Mouse (Mus musculus) limb, embryonic 12.5 days (tissue): ENCODE measurements around the gene Wwox. TPM values are rescaled to one million over a fixed set of nuclear protein-coding genes. Genes with fewer than 3 reads are reported as not detected.

Source experiments
- ATAC-seq: fragments of 200-750 bp; cut with Nextera tagmentation; 2 replicates; pipeline ENCODE4 v1.8.0; 2017; ENCODE audit warnings: low read depth, moderate TSS enrichment; ENCODE audit not compliant: insufficient number of reproducible peaks, insufficient read depth, low FRiP score, low TSS enrichment
- H3K27ac ChIP-seq: fragments of 300-500 bp; sonication (generic); 2 replicates; pipeline ENCODE4 v1.5.1; 2016; ENCODE audit warnings: mild to moderate bottlenecking, moderate library complexity
- H3K27me3 ChIP-seq: fragments of 300-500 bp; sonication (generic); 2 replicates; pipeline ENCODE4 v1.6.1; 2016; ENCODE audit warnings: mild to moderate bottlenecking, moderate library complexity
- H3K36me3 ChIP-seq: fragments of 300-500 bp; sonication (generic); 2 replicates; pipeline ENCODE4 v1.6.1; 2016; ENCODE audit warnings: mild to moderate bottlenecking, moderate library complexity
- H3K4me1 ChIP-seq: fragments of 300-500 bp; sonication (generic); replicated peaks from 2 replicates; pipeline ENCODE4 v1.6.1; 2016
- H3K4me2 ChIP-seq: fragments of 300-500 bp; sonication (generic); 2 replicates; pipeline ENCODE4 v1.6.1; 2016; ENCODE audit warnings: mild to moderate bottlenecking, moderate library complexity
- H3K4me3 ChIP-seq: fragments of 300-500 bp; sonication (generic); replicated peaks from 2 replicates; pipeline ENCODE4 v1.5.1; 2016; ENCODE audit warnings: mild to moderate bottlenecking
- H3K9ac ChIP-seq: fragments of 300-500 bp; sonication (generic); replicated peaks from 2 replicates; pipeline ENCODE4 v1.6.1; 2016; ENCODE audit warnings: mild to moderate bottlenecking, moderate library complexity
- H3K9me3 ChIP-seq: fragments of 300-500 bp; sonication (generic); 2 replicates; pipeline ENCODE4 v1.6.1; 2016; ENCODE audit warnings: mild to moderate bottlenecking, moderate library complexity
- WGBS: fragments of 180-500 bp; shearing (Covaris S2); methylation state at CpG from one replicate; pipeline ENCODE4 v1.1.7; 2016; 5-methylcytosine and 5-hydroxymethylcytosine counted together
- polyA plus RNA-seq: library from polyadenylated mRNA; unstranded; fragments of >200 nt; fragmentation: Nextera tagmentation; extraction: Ambion mirVana; gene quantifications from 2 replicates; pipeline ENCODE4 v1.2.1, GENCODE M21; 2016

Wwox gene
- polyA plus RNA-seq, 1 experiment from 2014 or later: 10.2 TPM

DNA sequence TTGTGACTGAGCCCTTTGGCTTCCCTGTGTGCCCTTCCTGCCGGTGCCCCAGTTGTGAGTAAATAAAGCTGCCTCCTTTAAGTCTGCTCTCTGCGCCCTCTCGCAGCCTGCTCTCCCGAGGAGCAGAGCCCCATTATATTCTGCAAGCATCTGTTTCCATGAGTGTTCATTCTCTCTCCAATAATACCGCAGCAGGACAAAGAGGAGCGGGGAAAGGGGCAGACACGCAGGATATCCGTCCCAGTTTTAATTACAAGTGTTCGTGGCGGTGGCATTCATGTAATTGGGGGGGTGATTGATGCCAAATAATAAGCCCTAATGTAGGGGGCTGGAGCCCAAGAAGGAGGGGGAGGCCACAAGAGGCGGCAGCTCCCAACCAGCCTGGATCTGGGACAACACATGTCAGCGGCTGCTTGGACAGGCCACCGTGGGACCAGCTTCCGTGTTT is 734.2 kb downstream of the Wwox start:
- WGBS: 41% methylated on average over 14 of the region's 14 CpGs
- no peak overlapping the region for H3K4me3 ChIP-seq
- peak overlapping the region; percentile 39 for H3K4me2 ChIP-seq
- H3K27me3 ChIP-seq: peaks cover 15% of the 10 kb centered on the region; the same call in 1 of the 2 replicates
- H3K9ac ChIP-seq: 0 out of 2 replicates have a peak overlapping the region, but pooled peaks have one; percentile 1
- H3K36me3 ChIP-seq: no peaks in the 10 kb centered on the region
- no peaks in the 10 kb centered on the region for H3K9me3 ChIP-seq
- peaks cover 15% of the 10 kb centered on the region for H3K4me1 ChIP-seq
- H3K27ac ChIP-seq: no peak overlapping the region
- ATAC-seq: no peak; the same call in 1 of the 2 replicates

DNA sequence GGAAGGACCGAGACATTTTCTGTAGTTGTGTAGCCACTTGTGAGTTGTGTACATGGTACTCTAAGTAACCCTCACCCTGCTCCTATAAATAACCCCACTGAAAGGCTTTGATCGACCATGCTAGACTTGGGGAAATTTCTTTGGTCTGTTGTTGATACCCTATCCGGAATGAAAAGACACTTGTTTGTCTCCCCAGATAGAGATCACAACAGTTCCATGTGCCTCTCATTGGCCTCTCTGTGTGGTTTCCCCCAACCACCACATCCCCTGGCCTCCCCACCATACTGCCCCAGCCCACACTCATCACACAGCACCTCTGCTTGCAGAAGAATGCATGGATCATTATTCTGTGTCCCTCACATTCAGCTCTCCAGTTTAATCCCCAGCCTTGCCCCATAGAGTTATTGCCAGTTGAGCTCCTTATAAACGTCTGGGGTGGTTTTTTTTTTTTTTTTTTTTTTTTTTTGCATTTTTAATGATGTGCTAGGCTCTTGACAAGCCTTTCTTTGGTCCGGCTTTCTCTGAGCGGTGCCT is 746.0 kb downstream of the Wwox start:
- Histone ChIP-seq H3K9me3 (no peaks in the 10 kb centered on the region), H3K4me3 (no peak overlapping the region), H3K4me2 (no peak overlapping the region), H3K9ac (no peak overlapping the region), H3K27me3 (0 out of 2 replicates have a peak, but pooled peaks cover 7% of the 10 kb centered on the region), H3K27ac (no peak overlapping the region), H3K4me1 (peaks cover 39% of the 10 kb centered on the region), H3K36me3 (no peaks in the 10 kb centered on the region)
- 63% methylated on average over 6 of the region's 6 CpGs for WGBS
- no peak for ATAC-seq

DNA sequence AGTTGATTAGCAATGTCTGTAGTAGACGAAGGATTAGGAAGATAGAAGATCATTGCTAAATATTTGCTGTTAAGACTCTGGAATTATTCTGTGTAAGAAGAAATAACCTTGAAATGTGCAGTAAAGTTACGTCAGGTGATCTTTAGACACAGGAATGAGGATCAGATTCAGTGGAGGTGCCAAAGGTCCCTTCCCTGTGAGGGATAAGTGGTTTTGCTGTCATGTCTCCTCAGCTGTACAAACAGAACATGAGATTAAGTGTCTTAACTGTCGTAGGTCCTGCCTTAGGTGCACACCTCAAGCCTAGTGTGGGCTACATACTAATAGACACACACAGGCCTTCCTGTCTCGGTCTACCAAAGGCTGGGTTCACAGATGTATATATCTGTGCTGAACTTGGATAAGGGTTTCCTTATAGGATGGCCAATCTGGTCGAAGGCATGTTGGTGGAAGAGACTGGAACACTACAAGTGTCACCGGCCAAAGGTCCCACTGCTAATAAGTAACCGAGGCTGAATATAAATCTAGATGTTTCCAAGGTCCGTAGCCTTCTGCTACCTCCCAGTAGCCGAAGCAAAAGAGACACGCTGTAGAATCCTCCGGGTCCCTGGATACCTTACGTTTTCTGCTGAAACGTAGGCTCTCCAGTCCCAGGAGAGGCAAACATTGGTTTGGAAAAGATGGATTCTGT is 746.8 kb downstream of the Wwox start:
- Histone ChIP-seq H3K9me3 (no peaks in the 10 kb centered on the region), H3K4me3 (no peak overlapping the region), H3K27ac (no peak overlapping the region), H3K9ac (no peak overlapping the region), H3K4me1 (peaks cover 41% of the 10 kb centered on the region), H3K36me3 (no peaks in the 10 kb centered on the region), H3K4me2 (no peak overlapping the region), H3K27me3 (0 out of 2 replicates have a peak, but pooled peaks cover under 1% of the 10 kb centered on the region)
- WGBS: 74% methylated on average over 13 of the region's 13 CpGs
- ATAC-seq: no peak

DNA sequence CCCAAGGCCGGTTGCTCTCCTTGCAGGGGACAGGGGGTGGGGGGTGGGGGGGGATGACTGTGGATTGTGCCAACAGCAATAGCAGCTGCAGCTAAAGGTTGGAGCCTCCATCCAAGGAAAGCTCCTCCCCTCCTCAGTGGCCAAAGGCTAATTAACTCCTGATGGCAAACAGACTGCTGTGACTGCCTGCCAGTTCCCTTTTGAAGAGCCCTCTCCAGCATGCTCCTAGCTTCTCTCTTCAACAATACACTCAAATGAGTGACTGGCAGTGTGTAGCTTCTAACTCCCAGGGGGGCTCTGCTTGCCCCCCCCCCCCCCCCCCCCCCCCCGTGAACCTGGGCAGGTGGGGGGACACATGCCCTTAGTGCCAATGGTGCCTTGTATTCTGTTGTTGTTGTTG is 747.4 kb downstream of the Wwox start:
- 0% methylated on average over 1 of the region's 2 CpGs for WGBS
- Histone ChIP-seq H3K27ac (peak overlapping the region; percentile 66; the same call in 1 of the 2 replicates), H3K9me3 (no peaks in the 10 kb centered on the region)

GRCm38 (mm10) chr8:115188446-115188845 is 749.0 kb downstream of the Wwox start:
- Histone ChIP-seq H3K9ac (no peak overlapping the region), H3K4me1 (peaks cover 41% of the 10 kb centered on the region), H3K4me2 (no peak overlapping the region), H3K9me3 (no peaks in the 10 kb centered on the region), H3K4me3 (no peak overlapping the region), H3K36me3 (no peaks in the 10 kb centered on the region), H3K27ac (no peak overlapping the region), H3K27me3 (no peaks in the 10 kb centered on the region)
- 72% methylated on average over 4 of the region's 4 CpGs for WGBS
- ATAC-seq: no peak

More for the DNA sequence above, 747.4 kb downstream of the Wwox start:
- 0 out of 2 replicates have a peak overlapping the region, but pooled peaks have one; percentile 6 for H3K4me2 ChIP-seq
- no peak for ATAC-seq
- peaks cover 41% of the 10 kb centered on the region for H3K4me1 ChIP-seq
- H3K27me3 ChIP-seq: no peaks in the 10 kb centered on the region
- no peaks in the 10 kb centered on the region for H3K36me3 ChIP-seq
- H3K4me3 ChIP-seq: no peak overlapping the region
- no peak overlapping the region for H3K9ac ChIP-seq

DNA sequence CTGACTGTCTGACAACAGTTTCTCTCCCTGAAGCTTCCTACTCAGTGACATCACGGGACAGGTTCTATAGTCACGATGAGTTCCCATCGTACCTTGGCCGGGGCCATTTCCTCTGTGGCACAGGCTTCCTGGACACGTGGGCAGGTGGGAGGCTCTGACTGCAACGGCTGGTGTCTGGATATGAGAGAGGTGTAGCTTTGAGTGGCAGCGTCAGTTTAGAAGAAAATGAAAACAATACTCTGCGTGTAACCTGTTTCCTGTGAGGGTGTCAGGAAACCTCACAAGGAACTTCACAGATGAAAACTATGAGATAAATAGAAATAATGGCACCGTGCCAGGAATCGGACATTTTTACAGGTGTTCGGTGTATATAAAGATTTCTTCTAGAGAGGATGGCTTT is 750.4 kb downstream of the Wwox start:
- Histone ChIP-seq H3K36me3 (no peaks in the 10 kb centered on the region), H3K4me2 (no peak overlapping the region), H3K4me1 (peaks cover 41% of the 10 kb centered on the region), H3K4me3 (no peak overlapping the region), H3K27me3 (no peaks in the 10 kb centered on the region), H3K9me3 (no peaks in the 10 kb centered on the region), H3K27ac (no peak overlapping the region), H3K9ac (no peak overlapping the region)
- WGBS: 76% methylated on average over 11 of the region's 11 CpGs
- ATAC-seq: no peak

DNA sequence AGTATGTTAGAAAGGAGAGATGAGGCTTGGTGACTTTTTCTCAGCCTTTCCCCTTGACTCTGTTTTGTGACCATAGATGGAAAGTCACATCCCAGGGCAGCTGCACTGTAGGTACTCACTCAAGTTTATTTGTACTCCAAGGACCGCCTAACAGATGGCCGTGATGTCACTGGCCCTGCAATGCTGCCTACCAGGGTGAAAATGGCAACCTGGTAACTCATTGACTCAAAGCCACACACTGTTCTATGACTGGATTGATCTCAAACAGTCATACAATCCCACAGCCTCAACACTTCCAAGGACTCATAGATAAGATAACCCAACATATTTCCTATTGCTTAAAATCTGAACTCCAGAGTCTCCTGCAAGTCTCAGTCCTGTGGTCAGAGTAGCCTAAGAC is 754.3 kb downstream of the Wwox start:
- no peaks in the 10 kb centered on the region for H3K9me3 ChIP-seq
- no peak overlapping the region for H3K4me2 ChIP-seq
- H3K4me1 ChIP-seq: peaks cover 13% of the 10 kb centered on the region
- H3K27ac ChIP-seq: no peak overlapping the region
- no peak overlapping the region for H3K4me3 ChIP-seq
- no peak overlapping the region for H3K9ac ChIP-seq
- H3K36me3 ChIP-seq: no peaks in the 10 kb centered on the region
- 87% methylated on average over 2 of the region's 2 CpGs for whole genome bisulfite sequencing
- H3K27me3 ChIP-seq: peaks cover 15% of the 10 kb centered on the region; the same call in 1 of the 2 replicates
- no peak for ATAC-seq

GRCm38 (mm10) chr8:115195334-115195733 is 755.9 kb downstream of the Wwox start:
- WGBS: 89% methylated on average over 10 of the region's 10 CpGs
- H3K9me3 ChIP-seq: no peaks in the 10 kb centered on the region
- H3K9ac ChIP-seq: no peak overlapping the region
- no peak overlapping the region for H3K4me2 ChIP-seq
- H3K27ac ChIP-seq: no peak overlapping the region
- H3K36me3 ChIP-seq: no peaks in the 10 kb centered on the region
- H3K4me1 ChIP-seq: peaks cover 16% of the 10 kb centered on the region
- no peak overlapping the region for H3K4me3 ChIP-seq
- ATAC-seq: no peak
- peaks cover 28% of the 10 kb centered on the region; the same call in 1 of the 2 replicates for H3K27me3 ChIP-seq

DNA sequence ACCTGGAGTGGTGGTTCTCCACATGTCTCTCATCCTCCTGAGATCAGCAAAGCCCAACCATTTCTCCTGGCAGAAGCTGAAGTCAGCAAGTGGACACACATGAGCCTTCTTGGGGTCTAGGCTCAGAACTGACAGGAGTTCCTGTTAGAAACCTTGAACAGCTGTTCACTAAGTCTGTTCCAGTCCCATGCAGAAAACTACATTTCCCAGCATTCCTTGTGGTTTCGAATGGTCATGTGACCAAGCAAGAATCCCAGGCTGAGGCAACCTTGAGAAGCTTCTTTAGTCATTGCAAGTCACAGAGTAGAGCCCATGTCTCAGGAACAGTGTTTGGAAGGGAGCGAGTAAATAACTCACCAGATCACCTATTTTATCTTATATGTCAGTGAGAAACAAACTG is 757.4 kb downstream of the Wwox start:
- Histone ChIP-seq H3K4me2 (no peak overlapping the region), H3K27ac (no peak overlapping the region), H3K9ac (no peak overlapping the region), H3K27me3 (peaks cover 35% of the 10 kb centered on the region; the same call in 1 of the 2 replicates), H3K36me3 (no peaks in the 10 kb centered on the region), H3K9me3 (no peaks in the 10 kb centered on the region), H3K4me1 (peaks cover 25% of the 10 kb centered on the region), H3K4me3 (no peak overlapping the region)
- no peak for ATAC-seq
- 55% methylated on average over 2 of the region's 2 CpGs for WGBS

DNA sequence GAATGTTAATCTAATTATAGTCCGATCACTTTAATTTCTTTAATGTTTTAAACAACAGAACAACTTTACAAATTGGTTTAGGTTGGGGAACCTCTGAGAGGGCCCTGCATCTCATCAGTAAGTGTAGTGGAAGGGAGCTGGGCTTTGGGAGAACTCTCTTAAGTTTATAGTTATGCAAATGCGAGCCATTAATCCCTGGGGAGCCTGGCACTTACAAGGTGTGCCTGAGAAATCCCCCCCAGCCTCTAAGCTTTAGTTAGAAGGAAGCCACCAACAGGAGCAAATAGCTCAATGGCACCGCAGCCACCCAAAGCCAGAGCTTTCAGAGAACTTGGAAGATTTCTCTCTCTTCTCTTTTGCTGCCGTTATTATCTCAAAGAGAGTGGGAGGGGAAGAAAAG is 759.7 kb downstream of the Wwox start:
- peak overlapping the region; percentile 2 for H3K4me2 ChIP-seq
- 11% methylated on average over 4 of the region's 4 CpGs for WGBS

GRCm38 (mm10) chr8:115199616-115200150 is 760.2 kb downstream of the Wwox start:
- Histone ChIP-seq H3K4me2 (peak overlapping the region; percentile 2), H3K4me1 (peaks cover 25% of the 10 kb centered on the region), H3K9ac (no peak overlapping the region), H3K27me3 (peaks cover 39% of the 10 kb centered on the region; the same call in 1 of the 2 replicates), H3K36me3 (no peaks in the 10 kb centered on the region), H3K27ac (no peak overlapping the region), H3K9me3 (no peaks in the 10 kb centered on the region), H3K4me3 (no peak overlapping the region)
- 11% methylated on average over 14 of the region's 14 CpGs for WGBS
- ATAC-seq: no peak

More for the DNA sequence above, 759.7 kb downstream of the Wwox start:
- H3K4me3 ChIP-seq: no peak overlapping the region
- peaks cover 39% of the 10 kb centered on the region; the same call in 1 of the 2 replicates for H3K27me3 ChIP-seq
- no peak overlapping the region for H3K27ac ChIP-seq
- no peak for ATAC-seq
- H3K4me1 ChIP-seq: peaks cover 25% of the 10 kb centered on the region
- H3K9me3 ChIP-seq: no peaks in the 10 kb centered on the region
- no peaks in the 10 kb centered on the region for H3K36me3 ChIP-seq
- no peak overlapping the region for H3K9ac ChIP-seq
